Mouse (Mus musculus) intestine, embryonic 14.5 days (tissue): ENCODE measurements around the gene Ankrd61. TPM values are rescaled to one million over a fixed set of nuclear protein-coding genes. Genes with fewer than 3 reads are reported as not detected.

Source experiments
- ATAC-seq: fragments of 200-750 bp; cut with Nextera tagmentation; replicated peaks from 2 replicates; pipeline ENCODE4 v1.8.0; 2017; ENCODE audit warnings: low read depth, moderate number of reproducible peaks, moderate TSS enrichment, moderate library complexity; ENCODE audit not compliant: low FRiP score, low TSS enrichment
- DNase-seq: peaks from one replicate; pipeline ENCODE4 v3.0.0-alpha.2; 2018; ENCODE audit warnings: low spot score
- H3K27ac ChIP-seq: fragments of 300-500 bp; sonication (generic); 2 replicates; pipeline ENCODE4 v1.5.1; 2014; ENCODE audit warnings: low read depth, mild to moderate bottlenecking, control low read depth
- H3K27me3 ChIP-seq: fragments of 300-500 bp; sonication (generic); replicated peaks from 2 replicates; pipeline ENCODE4 v1.6.1; 2014; ENCODE audit warnings: low read length, control low read depth; ENCODE audit not compliant: control insufficient read depth, insufficient read depth
- H3K36me3 ChIP-seq: fragments of 300-500 bp; sonication (generic); 2 replicates; pipeline ENCODE4 v1.6.1; 2014; ENCODE audit warnings: low read length, control low read depth; ENCODE audit not compliant: control insufficient read depth, insufficient read depth
- H3K4me1 ChIP-seq: fragments of 300-500 bp; sonication (generic); replicated peaks from 2 replicates; pipeline ENCODE4 v1.6.1; 2014; ENCODE audit warnings: low read length, control low read depth, mixed read lengths; ENCODE audit not compliant: control insufficient read depth, insufficient read depth
- H3K4me2 ChIP-seq: fragments of 300-500 bp; sonication (generic); 2 replicates; pipeline ENCODE4 v1.6.1; 2014; ENCODE audit warnings: low read length
- H3K4me3 ChIP-seq: fragments of 300-500 bp; sonication (generic); 2 replicates; pipeline ENCODE4 v1.5.1; 2014; ENCODE audit warnings: low read depth, low read length, control low read depth, mixed read lengths
- H3K9ac ChIP-seq: fragments of 300-500 bp; sonication (generic); 2 replicates; pipeline ENCODE4 v1.6.1; 2014; ENCODE audit warnings: mild to moderate bottlenecking, low read length
- H3K9me3 ChIP-seq: fragments of 300-500 bp; sonication (generic); 2 replicates; pipeline ENCODE4 v1.6.1; 2016; ENCODE audit warnings: low read length, control low read depth; ENCODE audit not compliant: control insufficient read depth
- WGBS: fragments of 180-500 bp; shearing (Covaris S2); extraction: QIAGEN DNeasy Blood & Tissue Kit; methylation state at CpG from one replicate; pipeline ENCODE4 v1.1.7; 2014; 5-methylcytosine and 5-hydroxymethylcytosine counted together
- polyA plus RNA-seq: library from polyadenylated mRNA; unstranded; fragments of >200 nt; fragmentation: Nextera tagmentation; extraction: Ambion mirVana; gene quantifications from 2 replicates; pipeline ENCODE4 v1.2.1, GENCODE M21; 2014

The Ankrd61 gene
- polyA plus RNA-seq, 1 experiment from 2014 or later, result 0.20 TPM

DNA sequence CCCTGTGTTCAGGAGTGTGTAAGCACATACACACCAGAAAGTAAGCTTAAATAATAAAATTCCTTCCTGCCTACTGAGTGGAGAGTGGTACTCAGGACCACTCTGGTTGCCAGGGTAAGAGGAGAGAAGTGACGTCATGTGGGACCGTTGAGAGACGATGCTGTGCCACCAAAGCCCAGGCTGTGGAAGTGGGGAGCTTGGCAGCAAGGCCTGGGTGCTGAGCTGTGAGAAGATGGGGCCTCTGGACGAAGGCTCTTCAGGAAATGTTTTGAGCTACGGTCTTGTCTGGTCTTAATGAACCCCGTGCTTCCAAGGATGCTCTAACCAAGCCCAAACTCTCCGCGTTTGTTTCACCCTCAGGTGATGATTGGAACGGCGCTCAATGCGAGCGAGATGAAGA, 33.2 kb upstream of the Ankrd61 start:
- ATAC-seq, result no peak
- H3K4me1 ChIP-seq, result no peaks in the 10 kb centered on the region
- no peaks in the 10 kb centered on the region for H3K27me3 ChIP-seq
- H3K4me2 ChIP-seq, result no peak overlapping the region
- no peak overlapping the region for H3K4me3 ChIP-seq
- H3K36me3 ChIP-seq, result peaks cover 50% of the 10 kb centered on the region
- no peaks in the 10 kb centered on the region for H3K9me3 ChIP-seq
- H3K27ac ChIP-seq, result no peak overlapping the region
- 97% methylated on average over 12 of the region's 12 CpGs for WGBS
- no peak for DNase-seq
- H3K9ac ChIP-seq, result no peak overlapping the region

DNA sequence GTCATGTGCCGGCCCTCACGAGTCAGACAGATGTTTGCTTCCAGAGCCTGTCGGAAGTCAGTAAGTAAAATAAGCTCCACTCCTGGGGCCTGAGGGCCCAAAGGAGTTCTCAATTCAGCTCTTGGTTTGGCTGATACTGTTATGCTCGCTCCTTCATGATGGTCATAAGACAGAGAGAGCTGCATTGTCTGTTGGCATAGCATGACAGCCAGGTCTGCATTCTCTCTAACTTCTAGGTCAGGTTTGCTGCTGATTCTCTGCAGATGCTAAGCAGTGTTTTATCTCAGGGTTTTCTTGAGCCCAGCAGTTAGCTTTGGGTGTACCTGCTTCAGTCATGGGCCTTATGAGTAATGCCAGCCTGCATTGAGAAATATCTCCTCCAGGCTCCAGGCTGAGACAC, 31.8 kb upstream of the Ankrd61 start:
- no peak for DNase-seq
- Histone ChIP-seq H3K27ac (no peak overlapping the region), H3K4me3 (no peak overlapping the region)

DNA sequence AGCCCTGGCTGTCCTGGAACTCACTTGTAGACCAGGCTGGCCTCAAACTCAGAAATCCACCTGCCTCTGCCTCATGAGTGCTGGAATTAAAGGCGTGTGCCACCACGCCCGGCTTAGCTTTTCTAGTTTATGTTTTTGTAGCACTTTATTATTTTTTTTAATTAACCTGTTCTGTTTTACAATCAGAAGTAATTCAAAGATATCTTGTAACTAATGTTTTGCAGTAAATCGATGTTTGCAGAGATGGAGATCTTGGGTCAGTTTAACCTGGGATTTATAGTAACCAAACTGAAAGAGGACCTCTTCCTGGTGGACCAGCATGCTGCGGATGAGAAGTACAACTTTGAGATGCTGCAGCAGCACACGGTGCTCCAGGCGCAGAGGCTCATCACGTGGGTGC, 30.4 kb upstream of the Ankrd61 start, which contains the start of gene Gm42421:
Gene Gm42421 (plus strand): TSS at position 301 of the 400 bp plus-strand sequence.
- DNase-seq, result no peak

More for the DNA sequence above, 31.8 kb upstream of the Ankrd61 start:
- H3K9ac ChIP-seq, result no peak overlapping the region
- no peaks in the 10 kb centered on the region for H3K9me3 ChIP-seq
- 89% methylated on average over 4 of the region's 4 CpGs for WGBS
- H3K4me1 ChIP-seq, result no peaks in the 10 kb centered on the region
- no peak for ATAC-seq
- H3K27me3 ChIP-seq, result no peaks in the 10 kb centered on the region
- peaks cover 63% of the 10 kb centered on the region for H3K36me3 ChIP-seq
- no peak overlapping the region for H3K4me2 ChIP-seq

DNA sequence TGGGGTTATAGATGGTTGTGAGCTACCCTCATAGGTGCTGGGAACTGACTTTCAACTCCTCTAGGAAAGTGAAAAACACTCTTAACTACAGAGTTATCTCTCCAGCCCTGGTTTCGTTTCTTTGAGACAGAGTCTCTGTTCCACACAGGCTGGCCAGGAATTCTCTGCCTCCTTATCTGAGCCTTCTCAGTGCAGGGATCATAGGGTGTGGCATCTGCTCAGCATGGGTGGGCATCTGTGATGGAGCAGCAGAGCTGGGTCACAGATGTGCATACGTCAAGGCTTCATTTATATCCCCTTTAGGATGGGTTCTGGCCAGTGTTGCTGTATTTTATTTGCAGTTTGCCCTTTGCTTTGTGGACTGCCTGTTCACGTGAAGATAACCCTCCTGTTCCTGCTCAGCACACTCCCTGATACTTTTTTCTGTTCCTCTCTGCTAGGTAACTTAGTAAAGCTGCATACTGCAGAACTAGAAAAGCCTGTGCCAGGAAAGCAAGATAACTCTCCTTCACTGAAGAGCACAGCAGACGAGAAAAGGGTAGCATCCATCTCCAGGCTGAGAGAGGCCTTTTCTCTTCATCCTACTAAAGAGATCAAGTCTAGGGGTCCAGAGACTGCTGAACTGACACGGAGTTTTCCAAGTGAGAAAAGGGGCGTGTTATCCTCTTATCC, 27.4 kb upstream of the Ankrd61 start:
- no peaks in the 10 kb centered on the region for H3K9me3 ChIP-seq
- 82% methylated on average over 6 of the region's 6 CpGs for WGBS
- no peak for DNase-seq
- H3K4me1 ChIP-seq, result no peaks in the 10 kb centered on the region
- H3K27ac ChIP-seq, result no peak overlapping the region
- peaks cover 86% of the 10 kb centered on the region for H3K36me3 ChIP-seq
- H3K27me3 ChIP-seq, result no peaks in the 10 kb centered on the region
- no peak for ATAC-seq
- no peak overlapping the region for H3K4me3 ChIP-seq
- H3K4me2 ChIP-seq, result no peak overlapping the region
- H3K9ac ChIP-seq, result no peak overlapping the region

More for the DNA sequence above, 30.4 kb upstream of the Ankrd61 start, which contains the start of gene Gm42421:
- Histone ChIP-seq H3K4me1 (no peaks in the 10 kb centered on the region), H3K27ac (no peak within 1 kb of the TSS), H3K4me2 (no peak within 1 kb of the TSS), H3K27me3 (no peaks in the 10 kb centered on the region), H3K9me3 (no peaks in the 10 kb centered on the region), H3K4me3 (no peak within 1 kb of the TSS), H3K9ac (no peak within 1 kb of the TSS), H3K36me3 (peaks cover 77% of the 10 kb centered on the region)
- WGBS, result 95% methylated on average over 8 of the region's 8 CpGs
- ATAC-seq, result no peak

DNA sequence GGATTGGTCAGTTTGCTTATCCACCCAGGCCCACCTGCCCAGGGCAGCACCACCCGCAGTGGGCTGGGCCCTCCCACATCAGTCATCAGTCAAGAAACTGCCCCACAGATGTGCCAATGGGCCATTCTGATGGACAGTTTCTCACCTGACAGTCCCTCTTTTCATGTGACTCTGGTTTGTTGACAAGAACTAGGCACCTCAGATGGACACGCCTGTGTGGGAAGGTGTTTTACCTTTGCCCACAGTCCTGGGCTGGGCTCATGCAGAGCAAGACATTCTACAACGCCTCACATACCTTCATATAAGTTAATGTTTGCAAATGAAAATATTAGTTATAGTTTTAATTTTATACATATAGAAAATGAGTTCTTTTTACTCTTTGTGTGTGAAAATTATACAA, 20.6 kb upstream of the Ankrd61 start:
- Histone ChIP-seq H3K27ac (no peak overlapping the region), H3K9ac (no peak overlapping the region), H3K4me1 (no peaks in the 10 kb centered on the region), H3K27me3 (no peaks in the 10 kb centered on the region), H3K4me2 (no peak overlapping the region), H3K4me3 (no peak overlapping the region), H3K36me3 (peaks cover 83% of the 10 kb centered on the region), H3K9me3 (no peaks in the 10 kb centered on the region)
- ATAC-seq (no peak), DNase-seq (no peak)
- 89% methylated on average over 3 of the region's 3 CpGs for WGBS

DNA sequence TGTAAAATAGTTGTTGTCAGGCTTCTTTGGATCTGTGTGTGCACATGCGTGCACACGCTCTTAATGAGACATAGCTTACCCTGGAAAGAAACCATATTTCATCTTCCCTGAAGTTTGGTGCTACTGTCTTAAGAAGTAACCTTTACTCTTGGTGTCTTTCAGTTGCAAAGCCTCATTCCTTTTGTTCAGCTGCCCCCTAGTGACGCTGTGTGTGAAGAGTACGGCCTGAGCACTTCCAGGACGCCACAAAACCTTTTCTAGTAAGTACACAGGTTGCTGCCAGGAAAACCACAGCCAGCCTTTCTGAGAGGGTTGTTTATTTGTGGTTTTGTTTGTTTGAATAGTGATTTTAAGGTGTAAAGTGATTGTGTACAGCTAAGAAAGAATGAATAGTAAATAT, 19.9 kb upstream of the Ankrd61 start:
- Histone ChIP-seq H3K4me3 (no peak overlapping the region), H3K9me3 (no peaks in the 10 kb centered on the region), H3K36me3 (peaks cover 76% of the 10 kb centered on the region), H3K4me2 (no peak overlapping the region), H3K27me3 (no peaks in the 10 kb centered on the region), H3K4me1 (no peaks in the 10 kb centered on the region), H3K27ac (no peak overlapping the region), H3K9ac (no peak overlapping the region)
- no peak for ATAC-seq
- peak; percentile 69 for DNase-seq
- 56% methylated on average over 5 of the region's 5 CpGs for WGBS

DNA sequence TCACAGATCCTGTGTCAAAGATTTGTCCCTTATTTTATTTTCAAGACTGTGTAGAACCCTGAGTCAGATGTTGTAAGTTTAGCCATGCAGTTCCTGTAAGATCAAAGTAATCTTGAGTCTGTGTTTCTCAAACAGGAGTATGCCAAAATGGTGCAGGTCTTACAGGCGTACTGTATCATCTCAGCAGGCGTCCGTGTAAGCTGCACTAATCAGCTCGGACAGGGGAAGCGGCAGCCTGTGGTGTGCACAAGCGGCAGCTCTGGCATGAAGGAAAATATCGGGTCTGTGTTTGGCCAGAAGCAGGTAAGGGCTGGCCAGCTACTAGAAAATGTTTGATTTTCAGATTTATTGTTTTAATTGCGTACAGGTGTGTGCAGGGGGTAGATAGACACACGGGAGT, 18.7 kb upstream of the Ankrd61 start:
- H3K9ac ChIP-seq, result no peak overlapping the region
- H3K4me3 ChIP-seq, result no peak overlapping the region
- peaks cover 67% of the 10 kb centered on the region for H3K36me3 ChIP-seq
- H3K4me2 ChIP-seq, result no peak overlapping the region
- H3K4me1 ChIP-seq, result no peaks in the 10 kb centered on the region
- H3K27me3 ChIP-seq, result no peaks in the 10 kb centered on the region
- H3K27ac ChIP-seq, result no peak overlapping the region
- WGBS, result 93% methylated on average over 9 of the region's 9 CpGs
- no peaks in the 10 kb centered on the region for H3K9me3 ChIP-seq
- ATAC-seq (no peak), DNase-seq (no peak)

DNA sequence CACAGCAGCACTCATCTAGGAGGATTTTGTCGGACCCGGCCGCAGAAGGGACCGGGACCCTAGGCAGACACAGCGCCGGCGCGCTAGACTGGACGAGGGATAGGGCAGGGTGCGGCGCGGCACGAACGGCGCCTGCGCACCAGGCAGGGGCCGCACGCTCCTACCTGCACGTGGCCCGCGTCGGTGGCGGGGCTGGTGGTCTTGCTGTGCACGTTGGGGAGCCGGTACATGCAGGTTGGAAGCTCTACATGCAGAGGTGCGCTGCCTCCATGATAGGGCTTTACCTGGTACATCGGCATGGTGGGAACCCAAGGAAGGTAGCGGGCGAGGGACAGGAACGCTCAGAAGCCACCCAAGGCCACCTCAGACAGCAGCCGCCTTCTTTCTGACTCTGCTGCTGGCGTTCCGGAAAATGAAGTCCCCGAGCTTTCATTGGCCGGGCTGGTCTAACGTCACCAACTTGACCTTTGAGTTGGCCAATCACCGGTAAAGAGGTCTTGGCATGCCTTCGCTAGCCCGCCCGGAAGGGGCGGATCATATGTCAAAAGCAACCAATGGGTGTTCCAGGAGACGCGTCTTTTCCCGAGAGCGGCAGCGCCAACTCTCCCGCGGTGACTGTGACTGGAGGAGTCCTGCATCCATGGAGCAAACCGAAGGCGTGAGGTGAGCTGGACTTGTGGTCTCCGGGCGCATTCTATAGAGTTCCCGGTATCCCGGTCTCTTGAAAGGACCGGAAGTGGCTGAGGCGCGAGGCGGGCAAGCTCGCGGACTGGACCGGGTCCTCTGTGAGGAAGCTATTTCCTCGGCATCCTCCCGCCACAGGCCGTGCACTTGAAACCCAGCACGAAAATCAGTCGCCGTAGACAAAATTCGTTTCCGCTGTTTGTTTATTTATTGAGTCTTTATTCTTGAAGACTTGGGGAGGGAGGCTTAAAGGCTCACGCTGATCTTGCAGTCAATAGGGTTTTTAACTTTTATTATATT, 12.2 kb upstream of the Ankrd61 start, which contains the start of the genes Aimp2 and Pms2:
Gene Aimp2 (minus strand): TSS at position 431 of the 984 bp plus-strand sequence.
Gene Pms2 (plus strand): TSS at position 548 of the 984 bp plus-strand sequence.
- WGBS, result under 1% methylated on average over 70 of the region's 70 CpGs

More for the DNA sequence above, 12.2 kb upstream of the Ankrd61 start, which contains the start of the genes Aimp2 and Pms2:
- Histone ChIP-seq H3K9ac (peak within 1 kb of the TSS; percentile 56), H3K36me3 (peaks cover 34% of the 10 kb centered on the region), H3K4me2 (peak within 1 kb of the TSS; percentile 84), H3K27ac (peak within 1 kb of the TSS; percentile 88), H3K9me3 (no peaks in the 10 kb centered on the region), H3K27me3 (no peaks in the 10 kb centered on the region), H3K4me3 (peak within 1 kb of the TSS; percentile 68), H3K4me1 (peaks cover 11% of the 10 kb centered on the region)
- DNase-seq (peak; percentile 94), ATAC-seq (peak; percentile 100)
